Mouse (Mus musculus) neutrophil, adult 5-6 weeks (primary cell): Measurements from ENCODE around the gene Mindy4b-ps. TPM values are rescaled to one million over a fixed set of nuclear protein-coding genes. Genes with fewer than 3 reads are reported as not detected.
"Not testable (repeated sequence)": the region's sequence is repeated elsewhere in the genome, so short reads cannot be mapped to it uniquely, and the experiment has no call there.

ENCODE experiments used
- ATAC-seq: fragments of 151-379, 151-347 bp; 2 replicates; pipeline ENCODE4 v1.8.0; 2017; ENCODE audit warnings: mild to moderate bottlenecking, moderate TSS enrichment; ENCODE audit not compliant: insufficient number of reproducible peaks, poor library complexity, low FRiP score, severe bottlenecking; ENCODE audit errors: extremely low read depth
- total RNA-seq: library from RNA; stranded (forward); fragments of 200-1000 nt; gene quantifications from 2 replicates; pipeline ENCODE4 v1.2.3, GENCODE M21; 2017

The Mindy4b-ps gene
- not detected in 2 replicates for total RNA-seq

DNA sequence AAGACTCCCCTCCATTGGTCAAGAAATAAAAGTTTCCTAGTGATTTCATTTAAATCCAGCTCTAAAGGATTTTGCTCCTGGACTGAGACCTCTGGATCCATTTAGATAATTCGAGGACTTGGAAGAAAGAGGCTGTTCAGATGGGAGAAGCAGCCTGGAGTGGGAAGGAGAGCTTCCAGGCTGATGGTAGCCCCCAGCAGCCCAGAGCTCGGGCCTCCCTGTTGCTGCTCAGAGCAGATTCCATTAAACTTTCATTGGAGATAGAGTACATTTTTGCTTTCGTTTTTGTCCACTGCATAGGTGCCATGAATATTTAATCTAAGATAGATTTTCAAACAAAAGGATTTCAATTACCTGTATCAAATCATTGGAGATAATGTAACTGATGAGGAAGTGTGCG lies at the start of gene Mindy4b-ps:
Mindy4b-ps (minus strand) TSS at position 101 of the 400 bp plus-strand sequence.
- no peak for ATAC-seq

DNA sequence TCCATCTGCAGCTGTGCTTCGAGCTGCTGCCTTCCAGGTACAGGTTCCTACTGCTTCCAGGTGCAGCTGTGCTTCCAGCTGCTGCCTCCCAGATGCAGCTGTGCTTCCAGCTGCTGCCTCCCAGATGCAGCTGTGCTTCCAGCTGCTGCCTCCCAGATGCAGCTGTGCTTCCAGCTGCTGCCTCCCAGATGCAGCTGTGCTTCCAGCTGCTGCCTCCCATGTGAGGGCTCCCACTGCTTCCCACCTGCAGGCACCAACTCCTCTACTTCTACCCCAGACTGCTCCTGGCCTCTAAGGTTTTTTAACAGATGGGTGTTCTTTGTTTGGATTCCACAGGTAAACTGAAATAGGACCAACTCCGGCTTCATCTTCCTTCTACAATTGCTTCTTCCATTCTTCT lies 49.8 kb upstream of the Mindy4b-ps start:
- not testable (repeated sequence) for ATAC-seq

GRCm38 (mm10) chr3:58865690-58866089 lies 43.6 kb upstream of the Mindy4b-ps start:
- no peak for ATAC-seq

DNA sequence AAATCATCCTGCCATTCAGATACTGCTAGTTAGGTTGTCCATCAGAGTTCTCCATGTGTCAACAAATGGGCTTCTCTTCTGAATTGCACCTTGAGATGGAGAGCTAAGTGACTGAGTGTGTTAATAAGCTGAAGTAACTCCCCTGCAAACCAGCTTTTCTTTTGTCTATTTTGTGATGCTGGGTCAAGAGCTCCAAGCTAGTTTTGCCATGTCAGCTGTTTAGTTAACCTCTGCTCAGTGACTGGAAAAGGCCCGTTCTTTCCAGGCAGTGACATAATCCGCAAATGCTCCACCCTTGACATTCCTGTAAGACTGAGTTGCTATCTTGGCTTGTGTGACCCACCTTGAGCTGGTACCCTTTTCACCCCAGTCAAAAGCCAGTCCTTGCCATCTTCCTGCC lies 40.9 kb upstream of the Mindy4b-ps start:
- no peak for ATAC-seq

DNA sequence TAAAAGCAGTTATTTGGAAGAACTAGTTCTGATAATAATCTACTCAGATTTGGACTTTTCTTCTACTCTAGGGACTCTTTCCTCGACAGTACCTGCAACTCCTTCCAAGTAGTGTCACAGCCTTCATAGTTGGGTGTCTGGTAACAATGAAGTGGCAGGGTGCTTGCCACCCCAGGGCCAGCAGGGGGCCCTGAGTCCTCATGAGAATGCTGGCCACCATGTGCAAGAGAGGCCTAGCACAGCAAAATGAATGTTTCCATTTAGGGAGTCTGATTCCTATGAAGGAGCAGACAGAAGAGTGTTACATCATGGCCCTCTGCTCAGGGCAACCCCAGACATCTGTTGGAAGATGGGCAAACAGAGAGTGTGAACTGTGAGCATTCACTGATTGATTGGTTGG lies 21.3 kb upstream of the Mindy4b-ps start:
- ATAC-seq, result no peak

DNA sequence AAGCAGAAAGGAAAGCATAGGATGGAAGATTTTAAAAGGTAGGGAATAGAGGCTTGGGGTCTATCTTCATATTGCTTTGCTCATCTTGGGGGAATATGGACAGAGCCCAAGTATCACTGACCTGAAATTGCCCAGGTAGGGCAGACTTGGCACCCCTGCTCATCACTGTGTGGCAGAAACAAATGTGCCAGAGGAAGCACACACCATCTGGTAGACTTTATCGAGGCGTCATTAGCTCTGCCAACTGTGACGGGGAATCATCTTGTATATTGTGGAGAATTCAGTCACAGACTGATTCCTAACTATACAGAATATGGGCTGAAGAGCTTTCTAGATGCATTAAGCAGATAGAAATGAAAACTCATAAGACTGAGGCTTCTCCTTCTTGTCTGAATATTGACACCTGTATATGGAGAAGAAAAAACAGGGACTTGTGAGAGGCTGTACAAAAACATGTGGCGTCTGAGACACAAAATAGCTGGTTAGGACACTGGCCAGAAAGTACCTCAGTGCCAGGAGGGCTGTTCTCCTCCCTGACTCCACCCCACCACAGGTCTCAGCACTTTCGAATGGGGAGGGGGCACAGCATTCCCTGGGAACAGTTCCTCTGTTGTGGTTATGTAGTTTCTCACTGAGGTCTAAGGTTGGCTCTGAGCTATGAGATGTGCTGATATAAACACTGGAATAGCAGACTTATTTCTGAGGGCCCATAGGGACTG lies 11.5 kb upstream of the Mindy4b-ps start:
- no peak for ATAC-seq

DNA sequence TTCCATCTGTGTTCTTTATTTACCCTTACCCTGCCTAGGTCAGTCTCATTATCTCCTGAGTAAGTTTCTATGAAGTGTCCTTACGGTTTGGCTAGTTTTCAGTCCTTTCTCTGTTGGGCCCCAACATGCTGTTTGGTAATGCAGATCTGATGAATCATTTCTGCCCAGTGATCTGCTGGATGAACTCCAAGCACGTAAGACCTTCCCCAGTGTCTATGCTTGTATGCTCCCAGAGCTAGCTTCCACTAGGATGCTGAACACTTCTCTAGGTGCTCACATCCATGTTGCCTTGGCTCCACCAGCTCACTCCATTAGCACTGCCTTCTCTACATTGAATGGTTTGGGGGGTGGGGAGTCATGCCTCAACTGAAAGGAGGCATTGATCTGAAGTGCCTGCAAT lies 10.8 kb upstream of the Mindy4b-ps start:
- no peak for ATAC-seq

DNA sequence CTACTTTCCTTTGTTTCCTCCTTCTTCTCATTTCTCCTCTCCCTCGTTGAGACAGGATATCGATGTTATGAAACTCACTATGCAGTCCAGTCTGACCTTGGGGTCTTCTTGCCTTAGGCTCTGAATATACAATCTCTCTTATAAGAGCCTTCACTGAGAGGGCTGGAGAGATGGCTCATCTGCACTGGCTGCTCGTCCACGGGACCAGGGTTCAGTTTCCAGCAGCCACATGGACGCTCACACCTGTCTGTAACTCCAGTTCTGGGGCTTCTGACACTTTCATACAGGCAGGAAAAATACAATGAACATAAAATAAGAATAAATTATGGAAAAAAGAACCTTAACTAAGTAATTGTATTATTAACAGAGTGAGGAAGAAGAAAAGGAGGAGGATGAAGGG lies 9.5 kb upstream of the Mindy4b-ps start:
- no peak for ATAC-seq

DNA sequence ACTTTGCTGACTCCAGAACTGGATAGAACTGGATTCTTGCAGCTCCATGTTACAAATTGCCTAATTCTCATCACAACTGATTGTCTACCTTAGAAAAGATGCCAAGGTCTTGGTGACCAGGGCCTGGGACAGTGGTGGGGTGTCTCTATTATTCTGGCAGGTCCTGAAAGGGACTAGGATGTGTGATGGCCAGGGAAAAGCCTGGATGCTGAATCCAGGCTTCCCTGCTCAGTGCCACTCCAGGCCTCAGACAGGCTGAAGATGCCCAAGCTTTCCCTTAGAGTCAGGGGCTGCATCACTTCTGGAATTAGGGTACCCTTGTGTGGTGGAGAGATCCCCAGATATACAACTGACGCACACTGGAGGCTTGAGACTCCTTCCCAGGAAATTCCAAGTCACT lies 7.8 kb upstream of the Mindy4b-ps start:
- ATAC-seq, result no peak

- no peak for ATAC-seq
Measured at GRCm38 (mm10) chr3:58828366-58829153, 6.4 kb upstream of the Mindy4b-ps start.

DNA sequence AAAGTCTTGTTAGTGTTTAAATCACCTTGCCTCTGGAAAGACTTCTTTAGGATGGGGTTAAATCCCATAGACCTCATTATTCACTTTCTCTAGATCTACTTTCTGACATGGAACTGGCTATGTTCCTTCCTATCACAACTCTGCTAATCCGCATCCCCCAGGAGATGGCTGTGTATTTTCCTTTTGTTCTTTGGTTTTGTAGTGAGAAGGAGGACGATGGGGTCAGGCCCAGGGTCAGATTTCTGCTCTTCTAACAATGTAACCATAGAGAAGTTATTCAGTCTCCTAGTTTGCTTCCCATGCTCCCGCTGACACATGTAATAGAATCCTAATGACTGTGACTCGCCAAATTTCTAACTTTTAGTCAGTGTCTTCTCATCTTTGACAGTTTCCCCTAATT lies 4.2 kb upstream of the Mindy4b-ps start:
- no peak for ATAC-seq

GRCm38 (mm10) chr3:58817337-58817736 lies 4.8 kb downstream of the Mindy4b-ps start:
- no peak for ATAC-seq

GRCm38 (mm10) chr3:58814191-58814590 lies 7.9 kb downstream of the Mindy4b-ps start:
- no peak for ATAC-seq

DNA sequence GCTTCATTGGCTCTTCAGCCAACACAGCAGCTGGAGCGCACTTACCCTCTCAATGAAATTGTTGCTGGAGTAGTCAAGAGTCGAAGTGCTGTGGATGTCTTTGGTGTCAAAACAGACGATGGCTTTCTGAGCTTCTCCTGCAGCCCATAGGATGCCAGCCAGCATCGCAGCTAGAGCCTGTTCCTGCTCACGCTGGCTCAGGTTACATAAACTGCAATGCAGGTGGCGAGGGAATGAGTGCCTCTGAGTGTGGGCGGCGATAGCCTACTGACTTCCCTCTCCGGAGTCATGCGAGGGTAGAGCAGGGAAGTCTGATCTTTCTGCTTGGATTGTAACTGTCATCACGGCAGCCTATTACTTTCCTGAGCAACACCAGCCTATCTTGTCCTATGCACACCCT lies 11.8 kb downstream of the Mindy4b-ps start:
- ATAC-seq, result no peak

- no peak for ATAC-seq
Measured at GRCm38 (mm10) chr3:58809111-58809915, 12.8 kb downstream of the Mindy4b-ps start.

GRCm38 (mm10) chr3:58808636-58809035 lies 13.5 kb downstream of the Mindy4b-ps start:
- ATAC-seq, result no peak

GRCm38 (mm10) chr3:58804745-58805144 lies 17.4 kb downstream of the Mindy4b-ps start:
- no peak for ATAC-seq

DNA sequence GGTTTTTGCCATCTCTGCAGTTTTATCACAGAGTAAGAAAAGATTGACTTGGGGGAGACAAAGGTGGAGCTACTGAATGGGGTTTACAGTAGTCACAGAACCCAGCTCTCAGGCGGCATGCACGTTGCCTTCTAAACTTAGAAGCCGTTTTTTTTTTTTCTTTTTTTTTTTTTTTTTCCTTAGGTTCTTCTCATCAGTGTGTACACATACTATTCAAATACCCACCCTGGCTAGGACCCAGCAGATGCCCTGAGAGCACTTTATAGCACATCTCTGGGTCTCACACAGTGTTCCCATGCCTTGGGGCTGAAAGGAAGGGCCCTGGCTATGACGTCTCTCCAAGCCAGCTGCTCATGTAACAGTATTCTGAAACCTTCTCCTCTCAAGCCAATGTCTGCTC lies 23.4 kb downstream of the Mindy4b-ps start:
- ATAC-seq, result no peak

- no peak for ATAC-seq
Measured at GRCm38 (mm10) chr3:58798245-58798644, 23.9 kb downstream of the Mindy4b-ps start.

DNA sequence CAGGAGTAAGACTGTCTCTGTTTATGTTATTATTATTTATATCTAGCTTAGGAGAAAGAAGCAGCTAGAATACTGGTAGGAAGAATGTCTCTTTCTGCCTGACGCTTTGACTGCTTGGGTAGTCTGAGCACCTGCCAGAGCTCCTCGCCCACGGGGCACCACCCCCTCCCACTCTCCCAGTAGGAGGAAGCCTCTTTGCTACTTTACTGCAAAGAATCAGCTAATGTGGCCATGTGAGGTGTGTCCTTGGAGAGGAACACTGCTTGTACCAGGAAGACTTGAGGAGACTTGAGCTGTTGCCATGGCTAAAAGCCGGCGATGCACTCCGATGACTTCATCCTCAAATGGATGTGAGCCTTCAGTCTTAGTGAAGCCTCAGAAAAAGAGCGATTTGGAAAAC lies 32.6 kb downstream of the Mindy4b-ps start:
- ATAC-seq, result no peak
